In genomic region chr11:94281199-94282181, GRCm38 (mm10) we compare ENCODE assay signal across 11 mouse cellular contexts. TPM values are rescaled to one million over a fixed set of nuclear protein-coding genes. Genes with fewer than 3 reads are reported as not detected.
A peak's percentile ranks its signal among the peaks of the same experiment; 100 is the strongest.
DNase-seq lines count a peak whose midpoint lies in the region; ATAC-seq lines count a peak whose summit lies in the region.
"Had no signal": no experiment of that assay in that cellular context is flagged by ENCODE, and none has a peak within 500 bp of the region (broad histone marks: within the 10 kb centered on the region; RNA-seq: fewer than 3 reads in every experiment).

Gene Gm21885, plus strand, starts transcription at chr11:94281873.

- no peaks in the 10 kb centered on the region for H3K9me3 ChIP-seq in limb, embryonic 12.5 days
- H3K9me3 ChIP-seq in limb, embryonic 10.5 days (replicated peaks), result no peaks in the 10 kb centered on the region
- H3K9me3 ChIP-seq in hindbrain, embryonic 15.5 days, result no peaks in the 10 kb centered on the region
- H3K9me3 ChIP-seq in stomach, embryonic 15.5 days, result no peaks in the 10 kb centered on the region
- H3K9me3 ChIP-seq: embryonic facial prominence, embryonic 15.5 days; midbrain, embryonic 12.5 days had no signal

- no peak for ATAC-seq in limb, embryonic 12.5 days (ENCODE audit: insufficient number of reproducible peaks, insufficient read depth, low FRiP score, low TSS enrichment, low read depth)
- ATAC-seq in hindbrain, embryonic 15.5 days (ENCODE audit: low FRiP score, low read depth), result peak; percentile 74; the same call in 1 of the 2 replicates
- peak; percentile 23 for ATAC-seq in stomach, embryonic 15.5 days (ENCODE audit: insufficient read depth, low FRiP score, low read depth)

- H3K27me3 ChIP-seq in limb, embryonic 12.5 days, result no peaks in the 10 kb centered on the region
- no peaks in the 10 kb centered on the region for H3K27me3 ChIP-seq in limb, embryonic 10.5 days (ENCODE audit: low read depth, poor library complexity, severe bottlenecking)
- no peaks in the 10 kb centered on the region for H3K27me3 ChIP-seq in hindbrain, embryonic 15.5 days
- H3K27me3 ChIP-seq in stomach, embryonic 15.5 days (replicated peaks), result no peaks in the 10 kb centered on the region
- H3K27me3 ChIP-seq: embryonic facial prominence, embryonic 15.5 days; midbrain, embryonic 12.5 days had no signal

- intact Hi-C loops in gastrocnemius, postnatal 14 days (cut with DNase I; ENCODE audit: low total_unique reads), result no loop called here

- H3K9ac ChIP-seq in limb, embryonic 12.5 days (replicated peaks), result no peak within 1 kb of the TSS
- H3K9ac ChIP-seq in hindbrain, embryonic 15.5 days, result no peak within 1 kb of the TSS
- no peak within 1 kb of the TSS for H3K9ac ChIP-seq in stomach, embryonic 15.5 days
- H3K9ac ChIP-seq: embryonic facial prominence, embryonic 15.5 days; midbrain, embryonic 12.5 days had no signal

- H3K36me3 ChIP-seq in limb, embryonic 12.5 days, result peaks cover 38% of the 10 kb centered on the region
- H3K36me3 ChIP-seq in limb, embryonic 10.5 days, result peaks cover 37% of the 10 kb centered on the region
- peaks cover 4% of the 10 kb centered on the region; the same call in 1 of the 2 replicates for H3K36me3 ChIP-seq in hindbrain, embryonic 15.5 days
- H3K36me3 ChIP-seq in stomach, embryonic 15.5 days, result peaks cover 16% of the 10 kb centered on the region; the same call in 1 of the 2 replicates

- WGBS in limb, embryonic 12.5 days, result 78% methylated on average over 11 of the region's 11 CpGs
- WGBS in limb, embryonic 10.5 days, result 84% methylated on average over 11 of the region's 11 CpGs
- WGBS in hindbrain, embryonic 15.5 days, result 80% methylated on average over 11 of the region's 11 CpGs
- 70% methylated on average over 11 of the region's 11 CpGs for WGBS in stomach, embryonic 15.5 days

- H3K4me3 ChIP-seq in limb, embryonic 12.5 days (replicated peaks), result no peak within 1 kb of the TSS
- no peak within 1 kb of the TSS for H3K4me3 ChIP-seq in limb, embryonic 10.5 days
- H3K4me3 ChIP-seq in hindbrain, embryonic 15.5 days, result no peak within 1 kb of the TSS
- no peak within 1 kb of the TSS for H3K4me3 ChIP-seq in stomach, embryonic 15.5 days (replicated peaks)
- H3K4me3 ChIP-seq: embryonic facial prominence, embryonic 15.5 days; midbrain, embryonic 12.5 days had no signal

- no peak within 1 kb of the TSS for H3K4me2 ChIP-seq in limb, embryonic 12.5 days
- no peak within 1 kb of the TSS for H3K4me2 ChIP-seq in hindbrain, embryonic 15.5 days
- no peak within 1 kb of the TSS for H3K4me2 ChIP-seq in stomach, embryonic 15.5 days
- H3K4me2 ChIP-seq: embryonic facial prominence, embryonic 15.5 days; midbrain, embryonic 12.5 days had no signal

- peak within 1 kb of the TSS; percentile 5; the same call in 1 of the 2 replicates for H3K27ac ChIP-seq in limb, embryonic 12.5 days
- no peak within 1 kb of the TSS for H3K27ac ChIP-seq in limb, embryonic 10.5 days
- H3K27ac ChIP-seq in hindbrain, embryonic 15.5 days (replicated peaks), result 0 out of 2 replicates have a peak within 1 kb of the TSS, but pooled peaks have one; percentile 6
- H3K27ac ChIP-seq in stomach, embryonic 15.5 days, result peak within 1 kb of the TSS; percentile 67
- H3K27ac ChIP-seq: embryonic facial prominence, embryonic 15.5 days; midbrain, embryonic 12.5 days had no signal

- peaks cover 4% of the 10 kb centered on the region for H3K4me1 ChIP-seq in limb, embryonic 12.5 days (replicated peaks)
- H3K4me1 ChIP-seq in limb, embryonic 10.5 days, result peaks cover 16% of the 10 kb centered on the region; the same call in 1 of the 2 replicates
- peaks cover 10% of the 10 kb centered on the region for H3K4me1 ChIP-seq in hindbrain, embryonic 15.5 days (replicated peaks)
- H3K4me1 ChIP-seq in stomach, embryonic 15.5 days, result peaks cover 7% of the 10 kb centered on the region; the same call in 1 of the 2 replicates

- peak; percentile 49 for DNase-seq in cerebellum, adult 11-12 months
- DNase-seq in cerebellum, adult 18-20 months, result no peak
- no peak for DNase-seq in limb, embryonic 10.5 days (ENCODE audit: low spot score)
- no peak for DNase-seq in lung, postnatal 4 days
- no peak for DNase-seq in gastrocnemius, postnatal 14 days
- DNase-seq: kidney, postnatal 36 days had no signal

RNA-seq across cellular contexts. Expression of gene Gm21885, which starts in this region (rescaled TPM):
- polyA plus RNA-seq in limb, embryonic 12.5 days (2016; fragmentation: Nextera tagmentation; extraction: Ambion mirVana), result not detected in 2 replicates
- polyA plus RNA-seq in limb, embryonic 10.5 days (2016; fragmentation: Nextera tagmentation; extraction: Ambion mirVana), result not detected in 2 replicates
- 0.66 TPM in 1 of 2 replicates, not detected in the other for polyA plus RNA-seq in hindbrain, embryonic 15.5 days (2015; fragmentation: Nextera tagmentation; extraction: Ambion mirVana)
- polyA plus RNA-seq in stomach, embryonic 15.5 days (2015; fragmentation: Nextera tagmentation; extraction: Ambion mirVana), result 6.4 and 10.9 TPM in 2 replicates
- not detected for total RNA-seq in gastrocnemius, postnatal 14 days (2021)
- polyA plus RNA-seq: embryonic facial prominence, embryonic 15.5 days had no signal

Comparison
In these comparisons a context has a peak if more than half of its experiments do, and no peak if none do; other contexts are left out.
1. Peak in ATAC-seq and H3K27ac ChIP-seq in hindbrain, embryonic 15.5 days; RNA of the gene not detected or under 1 TPM.